Mouse (Mus musculus) cerebellum, adult 18-20 months (tissue): ENCODE measurements at regions not wholly inside any gene's neighbourhood (a gene's known extent, or its start where the extent isn't known, plus 50 kb on each side); places are given as distances from the start of the nearest gene placed in this dataset.
"Not testable (repeated sequence)": the region's sequence is repeated elsewhere in the genome, so short reads cannot be mapped to it uniquely, and the experiment has no call there.

Experiments
- DNase-seq, 2 experiments: peaks; one replicate each; pipeline ENCODE4 v3.0.0; 2021

GRCm38 (mm10) chr6:14632837-14633236 lies 122.2 kb downstream of the Ppp1r3a start:
- no peak for DNase-seq

GRCm38 (mm10) chr6:14631719-14632445 lies 123.2 kb downstream of the Ppp1r3a start:
- no peak for DNase-seq

- no peak for DNase-seq
Observed at GRCm38 (mm10) chr6:14616629-14617028, 138.4 kb downstream of the Ppp1r3a start.

- no peak for DNase-seq
Observed at GRCm38 (mm10) chr6:14608076-14608475, 147.0 kb downstream of the Ppp1r3a start.

GRCm38 (mm10) chr6:14600543-14601249 lies 154.4 kb downstream of the Ppp1r3a start:
- DNase-seq, result no peak

GRCm38 (mm10) chr6:14596880-14597466 lies 158.1 kb downstream of the Ppp1r3a start:
- DNase-seq, result no peak

- no peak for DNase-seq
Observed at GRCm38 (mm10) chr6:14585827-14586226, 169.2 kb downstream of the Ppp1r3a start.

GRCm38 (mm10) chr6:14583829-14584228 lies 171.2 kb downstream of the Ppp1r3a start:
- DNase-seq, result no peak

GRCm38 (mm10) chr6:14574607-14575006 lies 180.5 kb downstream of the Ppp1r3a start:
- no peak for DNase-seq

GRCm38 (mm10) chr6:14573001-14573400 lies 182.1 kb downstream of the Ppp1r3a start:
- DNase-seq, result no peak

- DNase-seq, result no peak
Observed at GRCm38 (mm10) chr6:14540333-14540732, 214.7 kb downstream of the Ppp1r3a start.

- DNase-seq, result no peak
Observed at GRCm38 (mm10) chr6:14529096-14529495, 226.0 kb downstream of the Ppp1r3a start.

GRCm38 (mm10) chr6:14528564-14528963 lies 226.5 kb downstream of the Ppp1r3a start:
- DNase-seq, result no peak

- DNase-seq, result peak in 1 of 2 experiments; percentile 6
Observed at GRCm38 (mm10) chr6:14522742-14523141, 232.3 kb downstream of the Ppp1r3a start.

GRCm38 (mm10) chr6:14521321-14521720 lies 233.8 kb downstream of the Ppp1r3a start:
- DNase-seq, result no peak

GRCm38 (mm10) chr6:14504171-14504570 lies 250.9 kb downstream of the Ppp1r3a start:
- peak; percentile 39 to 57 for DNase-seq

GRCm38 (mm10) chr6:14500663-14501062 lies 254.4 kb downstream of the Ppp1r3a start:
- DNase-seq, result no peak

- DNase-seq, result not testable (repeated sequence)
Observed at GRCm38 (mm10) chr6:14499882-14500281, 255.2 kb downstream of the Ppp1r3a start.

GRCm38 (mm10) chr6:14486642-14487041 lies 268.4 kb downstream of the Ppp1r3a start:
- DNase-seq, result not testable (repeated sequence)

GRCm38 (mm10) chr6:14456394-14456793 lies 298.7 kb downstream of the Ppp1r3a start:
- DNase-seq, result no peak

- DNase-seq, result not testable (repeated sequence)
Observed at GRCm38 (mm10) chr6:14453321-14453720, 301.8 kb downstream of the Ppp1r3a start.

- DNase-seq, result no peak
Observed at GRCm38 (mm10) chr6:14431751-14432150, 323.3 kb downstream of the Ppp1r3a start.

- DNase-seq, result peak; percentile 30 to 48
Observed at GRCm38 (mm10) chr6:14409772-14410171, 345.3 kb downstream of the Ppp1r3a start.

- no peak for DNase-seq
Observed at GRCm38 (mm10) chr6:14407754-14408153, 347.3 kb downstream of the Ppp1r3a start.
